Mouse (Mus musculus) heart, embryonic 12.5 days (tissue): ENCODE measurements around the gene Eif5a2. TPM values are rescaled to one million over a fixed set of nuclear protein-coding genes. Genes with fewer than 3 reads are reported as not detected.
A peak's percentile ranks its signal among the peaks of the same experiment; 100 is the strongest.

Experiments used
- ATAC-seq: fragments of 200-750 bp; cut with Nextera tagmentation; 2 replicates; pipeline ENCODE4 v1.8.0; 2017; ENCODE audit warnings: moderate TSS enrichment, moderate library complexity; ENCODE audit not compliant: insufficient number of reproducible peaks, low FRiP score
- H3K27ac ChIP-seq: fragments of 300-500 bp; sonication (generic); 2 replicates; pipeline ENCODE4 v1.5.1; 2016; ENCODE audit warnings: mild to moderate bottlenecking, moderate library complexity; ENCODE audit not compliant: poor library complexity, severe bottlenecking
- H3K27me3 ChIP-seq: fragments of 300-500 bp; sonication (generic); replicated peaks from 2 replicates; pipeline ENCODE4 v1.6.1; 2016; ENCODE audit warnings: mild to moderate bottlenecking, moderate library complexity
- H3K36me3 ChIP-seq: fragments of 300-500 bp; sonication (generic); 2 replicates; pipeline ENCODE4 v1.6.1; 2016; ENCODE audit warnings: mild to moderate bottlenecking, moderate library complexity
- H3K4me1 ChIP-seq: fragments of 300-500 bp; sonication (generic); replicated peaks from 2 replicates; pipeline ENCODE4 v1.6.1; 2016; ENCODE audit warnings: mild to moderate bottlenecking
- H3K4me2 ChIP-seq: fragments of 300-500 bp; sonication (generic); 2 replicates; pipeline ENCODE4 v1.6.1; 2016; ENCODE audit warnings: mild to moderate bottlenecking, moderate library complexity
- H3K4me3 ChIP-seq: fragments of 300-500 bp; sonication (generic); 2 replicates; pipeline ENCODE4 v1.5.1; 2016; ENCODE audit warnings: mild to moderate bottlenecking
- H3K9ac ChIP-seq: fragments of 300-500 bp; sonication (generic); 2 replicates; pipeline ENCODE4 v1.6.1; 2016; ENCODE audit warnings: mild to moderate bottlenecking, moderate library complexity
- H3K9me3 ChIP-seq: fragments of 300-500 bp; sonication (generic); replicated peaks from 2 replicates; pipeline ENCODE4 v1.6.1; 2016; ENCODE audit warnings: mild to moderate bottlenecking, moderate library complexity
- WGBS: fragments of 180-500 bp; shearing (Covaris S2); methylation state at CpG from one replicate; pipeline ENCODE4 v1.1.7; 2016; 5-methylcytosine and 5-hydroxymethylcytosine counted together
- polyA plus RNA-seq: library from polyadenylated mRNA; unstranded; fragments of >200 nt; fragmentation: Nextera tagmentation; extraction: Ambion mirVana; gene quantifications from 2 replicates; pipeline ENCODE4 v1.2.1, GENCODE M21; 2016

Gene Eif5a2
- polyA plus RNA-seq, 1 experiment from 2014 or later, result 16.0 TPM

DNA sequence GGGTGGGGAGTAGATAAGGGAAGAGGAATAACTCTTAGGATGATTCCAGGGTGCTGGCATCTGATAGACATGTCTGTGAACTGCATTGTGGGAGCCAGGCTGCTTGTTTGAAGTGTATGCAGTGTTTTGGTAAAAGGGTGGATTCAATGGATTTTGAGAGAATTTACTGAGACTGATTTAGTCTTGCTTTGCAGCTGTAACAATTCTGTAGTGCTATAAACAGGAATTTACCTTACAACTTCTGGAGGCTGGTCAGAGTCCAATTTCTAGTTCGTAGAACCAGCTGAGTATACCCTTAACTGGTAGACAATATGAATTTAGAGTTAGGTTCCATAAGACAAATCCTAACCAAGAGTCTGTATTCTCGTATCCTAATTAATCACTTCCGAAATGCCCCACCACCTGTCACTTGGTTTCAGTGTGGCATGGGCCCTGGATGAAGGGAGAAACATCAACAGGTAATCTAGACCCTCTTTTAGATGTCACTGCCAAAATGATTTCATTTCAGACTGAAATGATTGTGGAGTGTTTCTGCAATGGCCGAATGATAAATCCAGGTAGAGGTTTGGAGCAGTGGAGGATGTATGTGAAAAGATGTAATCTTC, 27.1 kb downstream of the Eif5a2 start:
- H3K4me3 ChIP-seq, result no peak overlapping the region
- H3K27ac ChIP-seq, result no peak overlapping the region
- no peaks in the 10 kb centered on the region for H3K9me3 ChIP-seq
- WGBS, result 83% methylated on average over 4 of the region's 4 CpGs
- peaks cover 3% of the 10 kb centered on the region; the same call in 1 of the 2 replicates for H3K4me1 ChIP-seq
- no peak overlapping the region for H3K4me2 ChIP-seq
- peaks cover 20% of the 10 kb centered on the region for H3K36me3 ChIP-seq
- H3K9ac ChIP-seq, result no peak overlapping the region
- ATAC-seq, result no peak
- H3K27me3 ChIP-seq, result no peaks in the 10 kb centered on the region

- Histone ChIP-seq H3K27me3 (no peaks in the 10 kb centered on the region), H3K36me3 (peaks cover 20% of the 10 kb centered on the region), H3K4me1 (no peaks in the 10 kb centered on the region; the same call in 1 of the 2 replicates), H3K4me3 (no peak overlapping the region), H3K9me3 (no peaks in the 10 kb centered on the region), H3K9ac (no peak overlapping the region), H3K4me2 (no peak overlapping the region), H3K27ac (no peak overlapping the region)
- no peak for ATAC-seq
- 75% methylated on average over 4 of the region's 4 CpGs for WGBS
Measured at GRCm38 (mm10) chr3:28811441-28811840, 30.4 kb downstream of the Eif5a2 start.

GRCm38 (mm10) chr3:28814361-28814760, 33.3 kb downstream of the Eif5a2 start:
- ATAC-seq, result no peak
- Histone ChIP-seq H3K27ac (no peak overlapping the region), H3K9me3 (no peaks in the 10 kb centered on the region), H3K9ac (no peak overlapping the region), H3K4me3 (no peak overlapping the region), H3K4me2 (no peak overlapping the region), H3K4me1 (no peaks in the 10 kb centered on the region), H3K36me3 (no peaks in the 10 kb centered on the region), H3K27me3 (no peaks in the 10 kb centered on the region)
- 9% methylated on average over 4 of the region's 4 CpGs for WGBS

GRCm38 (mm10) chr3:28816010-28816540, 35.0 kb downstream of the Eif5a2 start:
- no peaks in the 10 kb centered on the region for H3K36me3 ChIP-seq
- H3K4me1 ChIP-seq, result no peaks in the 10 kb centered on the region
- H3K9ac ChIP-seq, result no peak overlapping the region
- no peaks in the 10 kb centered on the region for H3K9me3 ChIP-seq
- no peak overlapping the region for H3K4me2 ChIP-seq
- no peaks in the 10 kb centered on the region for H3K27me3 ChIP-seq
- WGBS, result 72% methylated on average over 4 of the region's 4 CpGs
- ATAC-seq, result no peak
- no peak overlapping the region for H3K4me3 ChIP-seq
- no peak overlapping the region for H3K27ac ChIP-seq

DNA sequence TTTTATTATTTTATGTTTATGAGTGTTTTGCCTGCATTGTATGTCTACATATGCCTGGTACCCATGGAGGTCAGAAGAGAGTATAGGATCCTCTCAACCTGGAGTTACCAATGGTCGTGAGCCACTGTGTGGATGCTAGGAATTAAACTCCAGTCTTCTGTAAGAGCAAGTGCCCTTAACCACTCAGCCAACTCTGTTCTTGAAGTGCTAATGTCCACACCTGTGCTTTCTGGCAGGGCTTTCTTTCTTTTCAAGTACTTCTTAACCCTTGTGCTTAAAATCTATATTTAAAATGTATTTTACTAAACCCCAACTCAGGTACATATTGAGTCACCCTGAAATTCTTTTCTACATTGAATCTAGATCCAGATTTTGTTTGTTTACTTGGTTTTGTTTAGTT, 45.2 kb downstream of the Eif5a2 start:
- H3K27ac ChIP-seq, result no peak overlapping the region
- no peak for ATAC-seq
- no peaks in the 10 kb centered on the region for H3K36me3 ChIP-seq
- no peak overlapping the region for H3K9ac ChIP-seq
- no peak overlapping the region for H3K4me3 ChIP-seq
- no peaks in the 10 kb centered on the region for H3K9me3 ChIP-seq
- no peak overlapping the region for H3K4me2 ChIP-seq
- H3K27me3 ChIP-seq, result no peaks in the 10 kb centered on the region
- 80% methylated on average over 1 of the region's 1 CpGs for WGBS
- no peaks in the 10 kb centered on the region for H3K4me1 ChIP-seq

DNA sequence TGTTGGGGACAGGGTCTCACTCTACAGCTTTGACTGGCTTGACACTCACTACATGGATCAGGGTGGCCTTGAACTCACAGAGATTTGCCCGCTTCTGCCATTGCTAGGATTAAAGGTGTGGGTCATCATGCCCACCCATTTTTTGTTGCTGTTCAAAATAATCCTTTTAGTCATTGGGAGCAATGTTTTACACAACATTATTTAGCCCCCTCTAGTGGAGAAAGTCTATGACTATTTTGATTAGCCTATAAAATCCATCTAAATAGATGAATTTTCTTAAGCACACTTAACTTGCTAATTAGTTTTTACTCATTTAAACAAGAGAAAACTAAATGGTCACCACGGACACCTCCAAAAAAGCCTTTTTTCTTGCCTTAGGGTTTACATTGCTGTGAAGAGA, 46.5 kb downstream of the Eif5a2 start:
- Histone ChIP-seq H3K4me1 (no peaks in the 10 kb centered on the region), H3K36me3 (no peaks in the 10 kb centered on the region), H3K4me3 (no peak overlapping the region), H3K4me2 (no peak overlapping the region), H3K9me3 (no peaks in the 10 kb centered on the region), H3K9ac (no peak overlapping the region), H3K27me3 (no peaks in the 10 kb centered on the region), H3K27ac (no peak overlapping the region)
- 79% methylated on average over 2 of the region's 2 CpGs for WGBS
- no peak for ATAC-seq

DNA sequence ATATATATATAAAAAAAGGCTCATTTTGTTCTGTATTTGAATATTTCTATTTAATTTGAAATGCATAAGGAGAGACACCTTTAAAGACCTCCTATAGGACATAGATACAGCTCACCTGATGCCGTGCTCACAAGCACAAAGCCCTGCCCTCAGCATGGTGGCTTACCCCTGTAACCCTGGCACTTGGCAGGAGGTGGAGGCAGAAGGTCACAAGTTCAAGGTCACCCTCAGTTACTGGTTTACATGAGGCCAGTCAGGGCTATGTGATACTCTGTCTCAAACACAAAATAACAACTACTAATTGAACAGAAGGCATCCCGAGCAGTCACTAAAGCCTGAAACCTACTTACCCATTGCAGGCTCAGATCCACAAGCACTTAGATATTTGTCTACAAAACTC, 48.4 kb downstream of the Eif5a2 start:
- no peaks in the 10 kb centered on the region for H3K27me3 ChIP-seq
- no peaks in the 10 kb centered on the region for H3K4me1 ChIP-seq
- H3K27ac ChIP-seq, result no peak overlapping the region
- no peak overlapping the region for H3K4me2 ChIP-seq
- no peak overlapping the region for H3K9ac ChIP-seq
- no peak overlapping the region for H3K4me3 ChIP-seq
- WGBS, result 90% methylated on average over 2 of the region's 2 CpGs
- no peaks in the 10 kb centered on the region for H3K36me3 ChIP-seq
- no peaks in the 10 kb centered on the region for H3K9me3 ChIP-seq
- ATAC-seq, result no peak

DNA sequence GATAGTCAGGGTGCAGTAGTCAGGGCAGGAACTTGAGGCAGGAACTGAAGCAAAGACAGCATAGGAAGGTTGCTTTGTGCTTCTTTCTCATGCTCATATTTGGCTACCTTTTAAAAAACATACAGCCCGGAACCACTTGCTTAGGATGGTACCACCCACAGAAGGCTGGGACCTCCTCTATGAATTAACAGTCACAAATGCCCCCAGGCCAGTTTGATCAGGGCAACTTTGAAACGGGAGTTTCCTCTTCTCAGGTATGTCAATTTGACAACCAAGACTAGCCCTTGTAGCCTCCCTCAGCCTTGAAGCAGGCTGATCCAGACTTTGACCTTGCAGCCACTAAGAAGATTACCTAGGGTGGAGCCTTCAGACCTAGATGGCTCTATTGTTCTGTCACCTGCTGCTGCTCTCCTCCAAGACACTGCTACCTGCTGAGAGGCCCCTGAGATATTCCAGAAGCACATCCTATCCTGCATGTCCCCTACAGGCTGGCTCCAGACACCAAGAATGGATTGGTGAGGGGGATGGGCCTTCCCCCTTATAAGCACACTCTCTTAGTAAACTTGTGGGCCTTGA, 55.8 kb downstream of the Eif5a2 start:
- no peaks in the 10 kb centered on the region for H3K36me3 ChIP-seq
- ATAC-seq, result no peak
- no peaks in the 10 kb centered on the region for H3K27me3 ChIP-seq
- WGBS, result 73% methylated on average over 2 of the region's 2 CpGs
- H3K9me3 ChIP-seq, result no peaks in the 10 kb centered on the region
- H3K4me2 ChIP-seq, result no peak overlapping the region
- no peak overlapping the region for H3K9ac ChIP-seq
- H3K27ac ChIP-seq, result no peak overlapping the region
- H3K4me3 ChIP-seq, result no peak overlapping the region
- peaks cover 5% of the 10 kb centered on the region for H3K4me1 ChIP-seq

- Histone ChIP-seq H3K4me1 (peaks cover 20% of the 10 kb centered on the region), H3K9me3 (no peaks in the 10 kb centered on the region), H3K4me2 (no peak overlapping the region), H3K27me3 (no peaks in the 10 kb centered on the region), H3K9ac (no peak overlapping the region), H3K36me3 (no peaks in the 10 kb centered on the region), H3K4me3 (no peak overlapping the region), H3K27ac (peak overlapping the region; percentile 43; the same call in 1 of the 2 replicates)
- ATAC-seq, result no peak
- 29% methylated on average over 3 of the region's 3 CpGs for WGBS
Measured at GRCm38 (mm10) chr3:28841886-28842649, 61.0 kb downstream of the Eif5a2 start.

- Histone ChIP-seq H3K27ac (no peak overlapping the region), H3K4me2 (no peak overlapping the region), H3K4me1 (peaks cover 20% of the 10 kb centered on the region), H3K9ac (no peak overlapping the region), H3K9me3 (no peaks in the 10 kb centered on the region), H3K36me3 (no peaks in the 10 kb centered on the region), H3K4me3 (no peak overlapping the region), H3K27me3 (no peaks in the 10 kb centered on the region)
- ATAC-seq, result no peak
- 75% methylated on average over 8 of the region's 8 CpGs for WGBS
Measured at GRCm38 (mm10) chr3:28843231-28843630, 62.2 kb downstream of the Eif5a2 start.

DNA sequence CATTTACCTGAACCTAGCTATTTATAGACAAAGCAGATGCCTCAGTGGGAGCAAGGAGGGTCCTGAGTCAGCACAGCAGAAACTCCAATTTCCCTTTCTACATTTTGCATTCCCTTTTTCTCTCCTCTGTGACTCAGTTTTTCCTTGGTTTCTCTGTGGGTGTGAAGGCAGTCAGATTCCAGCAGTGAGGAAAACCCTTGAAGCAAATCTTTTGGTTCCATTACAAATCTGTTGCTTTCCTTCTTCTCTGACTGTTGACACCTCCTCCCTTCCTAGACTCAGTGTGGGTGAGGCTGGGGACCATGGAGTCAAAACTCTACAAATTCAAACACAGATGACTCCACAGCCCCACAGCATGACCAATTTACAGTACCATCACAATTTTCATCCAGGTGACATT, 66.0 kb downstream of the Eif5a2 start:
- H3K4me3 ChIP-seq, result no peak overlapping the region
- H3K27ac ChIP-seq, result no peak overlapping the region
- H3K9me3 ChIP-seq, result no peaks in the 10 kb centered on the region
- H3K36me3 ChIP-seq, result no peaks in the 10 kb centered on the region
- no peak overlapping the region for H3K4me2 ChIP-seq
- H3K27me3 ChIP-seq, result no peaks in the 10 kb centered on the region
- peaks cover 13% of the 10 kb centered on the region for H3K4me1 ChIP-seq
- H3K9ac ChIP-seq, result no peak overlapping the region
- no peak for ATAC-seq
